Mouse (Mus musculus) bone marrow, adult 2 months (tissue): ENCODE data around the gene Tmem108. TPM values are rescaled to one million over a fixed set of nuclear protein-coding genes. Genes with fewer than 3 reads are reported as not detected.

Source experiments
- H3K27ac ChIP-seq: fragments of 200-500 bp; 2 replicates; pipeline ENCODE4 v1.5.1; 2012; ENCODE audit warnings: low read depth, mild to moderate bottlenecking, control low read depth, inconsistent platforms, low read length; ENCODE audit not compliant: control insufficient read depth, poor library complexity, insufficient read depth
- H3K4me1 ChIP-seq: fragments of 200-500 bp; 2 replicates; pipeline ENCODE4 v1.6.1; 2011; ENCODE audit warnings: low read length; ENCODE audit not compliant: control insufficient read depth, insufficient read depth
- H3K4me3 ChIP-seq: fragments of 200-500 bp; replicated peaks from 2 replicates; pipeline ENCODE3; 2011; ENCODE audit warnings: mild to moderate bottlenecking, low read depth, low read length, control low read depth; ENCODE audit not compliant: control insufficient read depth
- CTCF ChIP-seq: fragments of 200-500 bp; IDR thresholded peaks from 2 replicates; pipeline ENCODE4 v1.5.1; 2011; ENCODE audit warnings: low read length, control low read depth; ENCODE audit not compliant: control insufficient read depth, insufficient read depth
- POLR2A ChIP-seq: fragments of 200-500 bp; IDR thresholded peaks from 2 replicates; pipeline ENCODE4 v1.6.1; 2011; ENCODE audit warnings: low read depth, mild to moderate bottlenecking, control low read depth, low read length, borderline replicate concordance; ENCODE audit not compliant: control insufficient read depth
- WGBS: fragments of 180-500 bp; shearing (Covaris S2); methylation state at CpG from one replicate; pipeline ENCODE4 v1.1.7; 2018; 5-methylcytosine and 5-hydroxymethylcytosine counted together
- polyA plus RNA-seq: library from polyadenylated mRNA; stranded (reverse); fragments of >200 nt; gene quantifications from 2 replicates; pipeline ENCODE4 v1.2.4, GENCODE M21; 2011; ENCODE audit warnings: low replicate concordance; ENCODE audit not compliant: missing spikeins, insufficient read depth, insufficient read length

Gene Tmem108
- polyA plus RNA-seq, 1 experiment: 3.3 TPM

GRCm38 (mm10) chr9:103558240-103558639 lies 203.4 kb downstream of the Tmem108 start:
- TF ChIP-seq CTCF: no peak
- no peak for TF ChIP-seq POLR2A

GRCm38 (mm10) chr9:103557085-103557484 lies 204.6 kb downstream of the Tmem108 start:
- WGBS: 82% methylated on average over 15 of the region's 15 CpGs
- Histone ChIP-seq H3K4me1 (no peaks in the 10 kb centered on the region), H3K4me3 (no peak overlapping the region), H3K27ac (no peak overlapping the region)
- TF ChIP-seq POLR2A (no peak), CTCF (no peak)

More at GRCm38 (mm10) chr9:103558240-103558639, 203.4 kb downstream of the Tmem108 start:
- WGBS: 77% methylated on average over 7 of the region's 7 CpGs
- H3K4me1 ChIP-seq: no peaks in the 10 kb centered on the region
- no peak overlapping the region for H3K4me3 ChIP-seq
- H3K27ac ChIP-seq: no peak overlapping the region

- Histone ChIP-seq H3K4me3 (no peak overlapping the region), H3K4me1 (no peaks in the 10 kb centered on the region), H3K27ac (no peak overlapping the region)
- 18% methylated on average over 6 of the region's 6 CpGs for WGBS
- TF ChIP-seq POLR2A: no peak
- no peak for TF ChIP-seq CTCF
Observed at GRCm38 (mm10) chr9:103555334-103555733, 206.3 kb downstream of the Tmem108 start.

- Histone ChIP-seq H3K4me3 (no peak overlapping the region), H3K4me1 (no peaks in the 10 kb centered on the region), H3K27ac (no peak overlapping the region)
- WGBS: 80% methylated on average over 21 of the region's 21 CpGs
- TF ChIP-seq CTCF: no peak
- TF ChIP-seq POLR2A: no peak
Observed at GRCm38 (mm10) chr9:103550661-103551248, 210.9 kb downstream of the Tmem108 start.

GRCm38 (mm10) chr9:103549178-103549577 lies 212.5 kb downstream of the Tmem108 start:
- Histone ChIP-seq H3K27ac (no peak overlapping the region), H3K4me3 (no peak overlapping the region), H3K4me1 (no peaks in the 10 kb centered on the region)
- 65% methylated on average over 3 of the region's 3 CpGs for WGBS
- no peak for TF ChIP-seq POLR2A
- TF ChIP-seq CTCF: no peak

- 77% methylated on average over 3 of the region's 3 CpGs for WGBS
- no peak overlapping the region for H3K4me3 ChIP-seq
- no peak overlapping the region for H3K27ac ChIP-seq
- no peaks in the 10 kb centered on the region for H3K4me1 ChIP-seq
- TF ChIP-seq CTCF (no peak), POLR2A (no peak)
Observed at GRCm38 (mm10) chr9:103548606-103549005, 213.0 kb downstream of the Tmem108 start.

- 77% methylated on average over 22 of the region's 22 CpGs for WGBS
- no peak overlapping the region for H3K4me3 ChIP-seq
- H3K4me1 ChIP-seq: no peaks in the 10 kb centered on the region
- H3K27ac ChIP-seq: no peak overlapping the region
- no peak for TF ChIP-seq POLR2A
- TF ChIP-seq CTCF: no peak
Observed at GRCm38 (mm10) chr9:103546695-103547645, 214.7 kb downstream of the Tmem108 start.

- Histone ChIP-seq H3K27ac (no peak overlapping the region), H3K4me3 (no peak overlapping the region), H3K4me1 (no peaks in the 10 kb centered on the region)
- TF ChIP-seq POLR2A: no peak
- WGBS: 70% methylated on average over 4 of the region's 4 CpGs
Observed at GRCm38 (mm10) chr9:103545729-103546128, 215.9 kb downstream of the Tmem108 start.
